Mouse (Mus musculus) WW6 (cell line): ENCODE measurements at regions not wholly inside any gene's neighbourhood (a gene's known extent, or its start where the extent isn't known, plus 50 kb on each side); places are given as distances from the start of the nearest gene placed in this dataset.

ENCODE experiments used
- DNase-seq: peaks from one replicate; pipeline ENCODE4 v3.0.0-alpha.2; 2013; ENCODE audit warnings: low read depth, low spot score

- DNase-seq, result no peak
Observed at GRCm38 (mm10) chr12:16140511-16141110, 323.9 kb upstream of the Trib2 start.

GRCm38 (mm10) chr12:16139152-16139551 is 322.4 kb upstream of the Trib2 start:
- DNase-seq, result no peak

GRCm38 (mm10) chr12:16137801-16138200 is 321.1 kb upstream of the Trib2 start:
- no peak for DNase-seq

GRCm38 (mm10) chr12:16136214-16136671 is 319.5 kb upstream of the Trib2 start:
- DNase-seq, result peak; percentile 5

GRCm38 (mm10) chr12:16135602-16136213 is 319.0 kb upstream of the Trib2 start:
- peak; percentile 1 for DNase-seq

- DNase-seq, result no peak
Observed at GRCm38 (mm10) chr12:16134446-16134845, 317.7 kb upstream of the Trib2 start.

GRCm38 (mm10) chr12:16133253-16133652 is 316.5 kb upstream of the Trib2 start:
- DNase-seq, result no peak

- DNase-seq, result no peak
Observed at GRCm38 (mm10) chr12:16131740-16132077, 315.0 kb upstream of the Trib2 start.

- DNase-seq, result no peak
Observed at GRCm38 (mm10) chr12:16131028-16131739, 314.5 kb upstream of the Trib2 start.

GRCm38 (mm10) chr12:16130605-16131004 is 313.9 kb upstream of the Trib2 start:
- DNase-seq, result no peak

GRCm38 (mm10) chr12:16129923-16130322 is 313.2 kb upstream of the Trib2 start:
- DNase-seq, result no peak

GRCm38 (mm10) chr12:16129243-16129642 is 312.5 kb upstream of the Trib2 start:
- DNase-seq, result no peak

- no peak for DNase-seq
Observed at GRCm38 (mm10) chr12:16124906-16125305, 308.2 kb upstream of the Trib2 start.

GRCm38 (mm10) chr12:16122353-16123127 is 305.8 kb upstream of the Trib2 start:
- no peak for DNase-seq

- no peak for DNase-seq
Observed at GRCm38 (mm10) chr12:16121787-16122186, 305.1 kb upstream of the Trib2 start.

GRCm38 (mm10) chr12:16118710-16119109 is 302.0 kb upstream of the Trib2 start:
- no peak for DNase-seq

- DNase-seq, result no peak
Observed at GRCm38 (mm10) chr12:16106946-16107345, 290.2 kb upstream of the Trib2 start.

- no peak for DNase-seq
Observed at GRCm38 (mm10) chr12:16098840-16099239, 282.1 kb upstream of the Trib2 start.

GRCm38 (mm10) chr12:16092643-16093042 is 275.9 kb upstream of the Trib2 start:
- DNase-seq, result no peak

GRCm38 (mm10) chr12:16091336-16091735 is 274.6 kb upstream of the Trib2 start:
- DNase-seq, result no peak

- DNase-seq, result no peak
Observed at GRCm38 (mm10) chr12:16083176-16083575, 266.5 kb upstream of the Trib2 start.

- DNase-seq, result no peak
Observed at GRCm38 (mm10) chr12:16077215-16077614, 260.5 kb upstream of the Trib2 start.
